Mouse (Mus musculus) heart, adult 2 months (tissue): ENCODE measurements around the gene Zbtb21. TPM values are rescaled to one million over a fixed set of nuclear protein-coding genes. Genes with fewer than 3 reads are reported as not detected.
"Not testable (repeated sequence)": the region's sequence is repeated elsewhere in the genome, so short reads cannot be mapped to it uniquely, and the experiment has no call there.

Source experiments
- DNase-seq, 2 experiments: peaks; one replicate each; pipeline ENCODE4 v3.0.0; 2021
- H3K27ac ChIP-seq: fragments of 200-600 bp; 2 replicates; pipeline ENCODE4 v1.8.1; 2022
- H3K27me3 ChIP-seq: fragments of 200-500 bp; 2 replicates; pipeline ENCODE4 v1.6.1; 2012; ENCODE audit warnings: mild to moderate bottlenecking, low read length, inconsistent platforms, mixed read lengths; ENCODE audit not compliant: control insufficient read depth, insufficient read depth
- H3K36me3 ChIP-seq: fragments of 200-500 bp; 2 replicates; pipeline ENCODE4 v1.6.1; 2012; ENCODE audit warnings: low read length, inconsistent platforms; ENCODE audit not compliant: control insufficient read depth, insufficient read depth
- H3K4me1 ChIP-seq: fragments of 200-500 bp; 2 replicates; pipeline ENCODE4 v1.6.1; 2011; ENCODE audit warnings: low read length; ENCODE audit not compliant: control insufficient read depth, insufficient read depth
- H3K4me3 ChIP-seq: fragments of 200-600 bp; 2 replicates; pipeline ENCODE4 v1.8.1; 2022
- H3K79me2 ChIP-seq: fragments of 200-500 bp; replicated peaks from 2 replicates; pipeline ENCODE4 v1.6.1; 2012; ENCODE audit warnings: mild to moderate bottlenecking, inconsistent platforms, low read length, moderate library complexity, mixed read lengths; ENCODE audit not compliant: control insufficient read depth, insufficient read depth
- H3K9ac ChIP-seq: fragments of 200-500 bp; 2 replicates; pipeline ENCODE4 v1.6.1; 2012; ENCODE audit warnings: low read depth, mild to moderate bottlenecking, control low read depth, inconsistent platforms, low read length, mixed read lengths
- CTCF ChIP-seq: fragments of 200-600 bp; IDR thresholded peaks from 2 replicates; pipeline ENCODE4 v1.8.1; 2022; ENCODE audit warnings: antibody characterized with exemption, mild to moderate bottlenecking, moderate library complexity
- EP300 ChIP-seq: fragments of 200-500 bp; IDR thresholded peaks from 2 replicates; pipeline ENCODE4 v1.6.1; 2011; ENCODE audit warnings: low read depth, low read length, control low read depth; ENCODE audit not compliant: insufficient read depth
- POLR2A ChIP-seq: fragments of 200-500 bp; IDR thresholded peaks from 2 replicates; pipeline ENCODE4 v1.6.1; 2011; ENCODE audit warnings: mild to moderate bottlenecking, low read depth, low read length, control low read depth; ENCODE audit not compliant: insufficient read depth
- WGBS: fragments of 180-500 bp; shearing (Covaris S2); methylation state at CpG from one replicate; pipeline ENCODE4 v1.1.7; 2018; 5-methylcytosine and 5-hydroxymethylcytosine counted together
- intact Hi-C: fragments of 180-260 bp; cut with DNase I; formaldehyde crosslinking; loops from one replicate; pipeline ENCODE4 v1.15.1; 2025
- polyA plus RNA-seq: library from polyadenylated mRNA; depleted of rRNA; stranded (reverse); fragments of >200 nt; gene quantifications from 2 replicates; pipeline ENCODE4 v1.2.3, GENCODE M21; 2012
- total RNA-seq, 2 experiments: library from RNA; stranded (reverse); gene quantifications; 2 replicates each; pipeline ENCODE4 v1.2.3; 2021

The Zbtb21 gene
- total and polyA plus RNA-seq, 3 experiments, result 7.6 to 12.3 (median 10.4) TPM

GRCm38 (mm10) chr16:97952801-97953200 is 9.6 kb downstream of the Zbtb21 start:
- WGBS, result 75% methylated on average over 9 of the region's 9 CpGs
- Histone ChIP-seq H3K9ac (no peak overlapping the region), H3K27me3 (no peaks in the 10 kb centered on the region), H3K36me3 (peaks cover 10% of the 10 kb centered on the region), H3K4me3 (no peak overlapping the region), H3K4me1 (no peaks in the 10 kb centered on the region), H3K27ac (no peak overlapping the region), H3K79me2 (peaks cover 3% of the 10 kb centered on the region; the same call in 1 of the 2 replicates)
- TF ChIP-seq CTCF (no peak), POLR2A (no peak), EP300 (no peak)
- DNase-seq, result no peak
- intact Hi-C loops, result no loop called here

GRCm38 (mm10) chr16:97952371-97952770 is 10.1 kb downstream of the Zbtb21 start:
- peaks cover 3% of the 10 kb centered on the region; the same call in 1 of the 2 replicates for H3K79me2 ChIP-seq
- peaks cover 10% of the 10 kb centered on the region for H3K36me3 ChIP-seq
- H3K27me3 ChIP-seq, result no peaks in the 10 kb centered on the region
- 88% methylated on average over 4 of the region's 4 CpGs for WGBS
- TF ChIP-seq EP300 (no peak), CTCF (no peak), POLR2A (no peak)
- H3K4me1 ChIP-seq, result no peaks in the 10 kb centered on the region
- no peak for DNase-seq
- H3K9ac ChIP-seq, result no peak overlapping the region
- no peak overlapping the region for H3K4me3 ChIP-seq
- intact Hi-C loops, result no loop called here
- H3K27ac ChIP-seq, result no peak overlapping the region

- peaks cover 3% of the 10 kb centered on the region; the same call in 1 of the 2 replicates for H3K36me3 ChIP-seq
- no peak for DNase-seq
- no peaks in the 10 kb centered on the region for H3K4me1 ChIP-seq
- H3K9ac ChIP-seq, result no peak overlapping the region
- no peaks in the 10 kb centered on the region for H3K79me2 ChIP-seq
- H3K27me3 ChIP-seq, result no peaks in the 10 kb centered on the region
- no peak overlapping the region for H3K4me3 ChIP-seq
- H3K27ac ChIP-seq, result no peak overlapping the region
- 98% methylated on average over 8 of the region's 8 CpGs for WGBS
- intact Hi-C loops, result no loop called here
- TF ChIP-seq CTCF, result no peak
Measured at GRCm38 (mm10) chr16:97950061-97950460, 12.4 kb downstream of the Zbtb21 start.

DNA sequence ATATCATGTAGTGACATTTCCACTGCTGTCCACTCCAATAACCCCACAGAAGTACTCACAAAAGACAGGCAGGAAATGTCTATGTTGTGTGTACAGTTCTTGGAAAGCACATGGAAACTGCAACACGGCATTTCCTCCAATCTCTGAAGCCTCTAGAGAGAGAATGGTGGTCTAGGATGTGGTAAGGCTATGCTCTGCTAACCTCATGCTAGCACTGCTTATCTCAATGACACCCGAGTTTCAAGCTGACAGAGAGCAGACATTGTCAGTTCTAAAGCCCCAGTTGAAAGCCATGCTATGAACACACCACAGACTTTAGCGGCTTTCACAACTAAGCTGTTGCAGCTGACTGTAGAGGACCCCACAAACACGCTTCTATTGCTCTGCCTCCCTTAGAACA is 13.6 kb downstream of the Zbtb21 start:
- no peak for DNase-seq
- Histone ChIP-seq H3K79me2 (no peaks in the 10 kb centered on the region), H3K27me3 (no peaks in the 10 kb centered on the region), H3K27ac (no peak overlapping the region), H3K9ac (no peak overlapping the region), H3K4me1 (no peaks in the 10 kb centered on the region), H3K4me3 (no peak overlapping the region), H3K36me3 (no peaks in the 10 kb centered on the region; the same call in 1 of the 2 replicates)
- 57% methylated on average over 4 of the region's 4 CpGs for WGBS
- intact Hi-C loops, result no loop called here
- TF ChIP-seq EP300 (no peak), CTCF (no peak), POLR2A (no peak)

- not testable (repeated sequence) for DNase-seq
- 78% methylated on average over 2 of the region's 2 CpGs for WGBS
Measured at GRCm38 (mm10) chr16:97946993-97947392, 15.4 kb downstream of the Zbtb21 start.

DNA sequence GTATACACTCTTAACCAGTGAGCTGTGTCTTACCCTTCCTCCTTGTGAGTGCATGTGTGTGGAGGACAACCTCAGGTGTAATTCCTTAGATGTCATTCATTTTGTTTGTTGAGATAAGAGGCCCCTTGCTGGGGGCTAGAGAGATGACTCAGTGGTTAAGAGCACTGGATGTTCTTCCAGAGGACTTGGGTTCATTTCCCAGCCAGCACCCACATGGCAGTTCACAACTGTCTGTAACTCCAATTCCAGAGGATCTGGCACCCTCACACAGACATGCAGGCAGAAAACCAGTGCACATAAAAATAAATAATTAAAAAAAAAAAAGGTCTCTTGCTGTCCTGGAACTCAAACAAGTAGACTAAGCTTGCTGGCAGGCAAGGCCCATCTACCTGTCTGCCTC is 20.6 kb downstream of the Zbtb21 start:
- H3K4me3 ChIP-seq, result no peak overlapping the region
- no peaks in the 10 kb centered on the region for H3K79me2 ChIP-seq
- H3K36me3 ChIP-seq, result no peaks in the 10 kb centered on the region; the same call in 1 of the 2 replicates
- TF ChIP-seq CTCF (no peak), EP300 (no peak), POLR2A (no peak)
- intact Hi-C loops, result no loop called here
- H3K27ac ChIP-seq, result no peak overlapping the region
- no peaks in the 10 kb centered on the region for H3K4me1 ChIP-seq
- no peaks in the 10 kb centered on the region for H3K27me3 ChIP-seq
- H3K9ac ChIP-seq, result no peak overlapping the region
- no peak for DNase-seq

More at GRCm38 (mm10) chr16:97946993-97947392, 15.4 kb downstream of the Zbtb21 start:
- H3K27me3 ChIP-seq, H3K4me1 ChIP-seq, H3K36me3 ChIP-seq, H3K9ac ChIP-seq, H3K79me2 ChIP-seq, H3K4me3 ChIP-seq, H3K27ac ChIP-seq, intact Hi-C loops: not testable (repeated sequence)
